Mouse (Mus musculus) midbrain, embryonic 13.5 days (tissue): ENCODE data around the gene Bmpr1a. TPM values are rescaled to one million over a fixed set of nuclear protein-coding genes. Genes with fewer than 3 reads are reported as not detected.

Source experiments
- ATAC-seq: fragments of 200-750 bp; cut with Nextera tagmentation; 2 replicates; pipeline ENCODE4 v1.8.0; 2017; ENCODE audit warnings: mild to moderate bottlenecking, moderate TSS enrichment, moderate library complexity
- H3K27ac ChIP-seq: fragments of 300-500 bp; sonication (generic); 2 replicates; pipeline ENCODE4 v1.5.1; 2015; ENCODE audit warnings: inconsistent platforms, mild to moderate bottlenecking, moderate library complexity
- H3K27me3 ChIP-seq: fragments of 300-500 bp; sonication (generic); 2 replicates; pipeline ENCODE4 v1.6.1; 2015; ENCODE audit warnings: mild to moderate bottlenecking, inconsistent platforms
- H3K36me3 ChIP-seq: fragments of 300-500 bp; sonication (generic); 2 replicates; pipeline ENCODE4 v1.6.1; 2015; ENCODE audit warnings: mild to moderate bottlenecking, inconsistent platforms
- H3K4me1 ChIP-seq: fragments of 300-500 bp; sonication (generic); replicated peaks from 2 replicates; pipeline ENCODE4 v1.6.1; 2015; ENCODE audit warnings: inconsistent platforms
- H3K4me2 ChIP-seq: fragments of 300-500 bp; sonication (generic); replicated peaks from 2 replicates; pipeline ENCODE4 v1.6.1; 2015; ENCODE audit warnings: moderate library complexity, mild to moderate bottlenecking, inconsistent platforms
- H3K4me3 ChIP-seq: fragments of 300-500 bp; sonication (generic); replicated peaks from 2 replicates; pipeline ENCODE4 v1.5.1; 2015; ENCODE audit warnings: mild to moderate bottlenecking, inconsistent platforms
- H3K9ac ChIP-seq: fragments of 300-500 bp; sonication (generic); replicated peaks from 2 replicates; pipeline ENCODE4 v1.6.1; 2015; ENCODE audit warnings: mild to moderate bottlenecking, inconsistent platforms
- H3K9me3 ChIP-seq: fragments of 300-500 bp; sonication (generic); 2 replicates; pipeline ENCODE4 v1.6.1; 2016; ENCODE audit warnings: mild to moderate bottlenecking, inconsistent platforms
- WGBS: fragments of 180-500 bp; shearing (Covaris S2); methylation state at CpG from one replicate; pipeline ENCODE4 v1.1.7; 2015; 5-methylcytosine and 5-hydroxymethylcytosine counted together
- polyA plus RNA-seq: library from polyadenylated mRNA; unstranded; fragments of >200 nt; fragmentation: Nextera tagmentation; extraction: Ambion mirVana; gene quantifications from 2 replicates; pipeline ENCODE4 v1.2.1, GENCODE M21; 2015

The Bmpr1a gene
- polyA plus RNA-seq, 1 experiment from 2014 or later: 21.4 TPM

- WGBS: 72% methylated on average over 8 of the region's 8 CpGs
- ATAC-seq: no peak
- H3K4me2 ChIP-seq: no peak overlapping the region
Measured at GRCm38 (mm10) chr14:34528804-34529203, 25.7 kb upstream of the Bmpr1a start.

GRCm38 (mm10) chr14:34522701-34523100, 19.6 kb upstream of the Bmpr1a start, which contains the start of gene 9230112D13Rik:
Gene 9230112D13Rik, minus strand, starts transcription at chr14:34522801.
- H3K27me3 ChIP-seq: no peaks in the 10 kb centered on the region
- H3K4me3 ChIP-seq: no peak within 1 kb of the TSS
- WGBS: 92% methylated on average over 8 of the region's 8 CpGs
- no peaks in the 10 kb centered on the region for H3K4me1 ChIP-seq
- 0 out of 2 replicates have a peak, but pooled peaks cover 3% of the 10 kb centered on the region for H3K9me3 ChIP-seq
- no peak within 1 kb of the TSS for H3K9ac ChIP-seq
- no peaks in the 10 kb centered on the region for H3K36me3 ChIP-seq
- no peak for ATAC-seq
- no peak within 1 kb of the TSS for H3K27ac ChIP-seq
- H3K4me2 ChIP-seq: no peak within 1 kb of the TSS

More at GRCm38 (mm10) chr14:34528804-34529203, 25.7 kb upstream of the Bmpr1a start:
- Histone ChIP-seq H3K27me3 (no peaks in the 10 kb centered on the region), H3K4me3 (no peak overlapping the region), H3K9me3 (peaks cover 4% of the 10 kb centered on the region; the same call in 1 of the 2 replicates), H3K27ac (no peak overlapping the region), H3K36me3 (no peaks in the 10 kb centered on the region), H3K9ac (no peak overlapping the region), H3K4me1 (no peaks in the 10 kb centered on the region)

- H3K27ac ChIP-seq: no peak overlapping the region
- no peak overlapping the region for H3K4me3 ChIP-seq
- no peaks in the 10 kb centered on the region for H3K4me1 ChIP-seq
- H3K4me2 ChIP-seq: no peak overlapping the region
- H3K9me3 ChIP-seq: 0 out of 2 replicates have a peak, but pooled peaks cover 3% of the 10 kb centered on the region
- no peaks in the 10 kb centered on the region; the same call in 1 of the 2 replicates for H3K27me3 ChIP-seq
- WGBS: 93% methylated on average over 8 of the region's 8 CpGs
- ATAC-seq: no peak
- H3K9ac ChIP-seq: no peak overlapping the region
- no peaks in the 10 kb centered on the region for H3K36me3 ChIP-seq
Measured at GRCm38 (mm10) chr14:34517959-34518544, 14.9 kb upstream of the Bmpr1a start.

- no peak overlapping the region for H3K27ac ChIP-seq
- H3K36me3 ChIP-seq: no peaks in the 10 kb centered on the region
- no peaks in the 10 kb centered on the region; the same call in 1 of the 2 replicates for H3K27me3 ChIP-seq
- H3K4me1 ChIP-seq: no peaks in the 10 kb centered on the region
- H3K4me2 ChIP-seq: no peak overlapping the region
- H3K9ac ChIP-seq: no peak overlapping the region
- H3K4me3 ChIP-seq: no peak overlapping the region
- 0 out of 2 replicates have a peak, but pooled peaks cover 3% of the 10 kb centered on the region for H3K9me3 ChIP-seq
- no peak for ATAC-seq
- WGBS: 92% methylated on average over 10 of the region's 10 CpGs
Measured at GRCm38 (mm10) chr14:34516960-34517577, 13.9 kb upstream of the Bmpr1a start.

GRCm38 (mm10) chr14:34515860-34516259, 12.7 kb upstream of the Bmpr1a start:
- Histone ChIP-seq H3K9ac (no peak overlapping the region), H3K4me1 (no peaks in the 10 kb centered on the region), H3K36me3 (no peaks in the 10 kb centered on the region), H3K4me2 (no peak overlapping the region), H3K27ac (no peak overlapping the region), H3K9me3 (no peaks in the 10 kb centered on the region), H3K27me3 (no peaks in the 10 kb centered on the region; the same call in 1 of the 2 replicates), H3K4me3 (no peak overlapping the region)
- 88% methylated on average over 5 of the region's 5 CpGs for WGBS
- ATAC-seq: no peak

GRCm38 (mm10) chr14:34514120-34514519, 11.0 kb upstream of the Bmpr1a start:
- no peak for ATAC-seq
- H3K27ac ChIP-seq: no peak overlapping the region
- H3K4me1 ChIP-seq: peaks cover under 1% of the 10 kb centered on the region; the same call in 1 of the 2 replicates
- H3K4me3 ChIP-seq: no peak overlapping the region
- H3K36me3 ChIP-seq: no peaks in the 10 kb centered on the region
- H3K4me2 ChIP-seq: no peak overlapping the region
- H3K9me3 ChIP-seq: no peaks in the 10 kb centered on the region
- no peaks in the 10 kb centered on the region; the same call in 1 of the 2 replicates for H3K27me3 ChIP-seq
- H3K9ac ChIP-seq: no peak overlapping the region
- 58% methylated on average over 6 of the region's 6 CpGs for WGBS

GRCm38 (mm10) chr14:34512602-34513001, 9.5 kb upstream of the Bmpr1a start:
- no peak overlapping the region for H3K4me3 ChIP-seq
- no peak for ATAC-seq
- no peaks in the 10 kb centered on the region; the same call in 1 of the 2 replicates for H3K27me3 ChIP-seq
- H3K4me1 ChIP-seq: peaks cover 14% of the 10 kb centered on the region
- H3K4me2 ChIP-seq: no peak overlapping the region
- no peaks in the 10 kb centered on the region for H3K9me3 ChIP-seq
- H3K36me3 ChIP-seq: no peaks in the 10 kb centered on the region
- no peak overlapping the region for H3K27ac ChIP-seq
- H3K9ac ChIP-seq: no peak overlapping the region
- 88% methylated on average over 4 of the region's 4 CpGs for WGBS

GRCm38 (mm10) chr14:34511901-34512300, 8.8 kb upstream of the Bmpr1a start:
- no peaks in the 10 kb centered on the region; the same call in 1 of the 2 replicates for H3K27me3 ChIP-seq
- H3K4me2 ChIP-seq: no peak overlapping the region
- WGBS: 68% methylated on average over 11 of the region's 11 CpGs
- peaks cover 14% of the 10 kb centered on the region for H3K4me1 ChIP-seq
- H3K9me3 ChIP-seq: no peaks in the 10 kb centered on the region
- H3K9ac ChIP-seq: no peak overlapping the region
- no peaks in the 10 kb centered on the region for H3K36me3 ChIP-seq
- H3K27ac ChIP-seq: no peak overlapping the region
- ATAC-seq: no peak
- H3K4me3 ChIP-seq: no peak overlapping the region

GRCm38 (mm10) chr14:34508842-34509439, 5.8 kb upstream of the Bmpr1a start:
- ATAC-seq: peak; percentile 51
- Histone ChIP-seq H3K9ac (no peak overlapping the region), H3K27me3 (no peaks in the 10 kb centered on the region), H3K4me2 (no peak overlapping the region), H3K4me1 (peaks cover 19% of the 10 kb centered on the region), H3K4me3 (no peak overlapping the region), H3K36me3 (no peaks in the 10 kb centered on the region), H3K27ac (peak overlapping the region; percentile 11; the same call in 1 of the 2 replicates), H3K9me3 (no peaks in the 10 kb centered on the region)
- WGBS: 56% methylated on average over 7 of the region's 7 CpGs

- peak; percentile 67 for ATAC-seq
- WGBS: 33% methylated on average over 4 of the region's 4 CpGs
Measured at GRCm38 (mm10) chr14:34508187-34508840, 5.2 kb upstream of the Bmpr1a start.

GRCm38 (mm10) chr14:34505309-34505708, 2.2 kb upstream of the Bmpr1a start:
- Histone ChIP-seq H3K27me3 (no peaks in the 10 kb centered on the region), H3K4me3 (no peak overlapping the region), H3K9ac (no peak overlapping the region), H3K36me3 (no peaks in the 10 kb centered on the region), H3K9me3 (no peaks in the 10 kb centered on the region), H3K27ac (no peak overlapping the region), H3K4me2 (no peak overlapping the region), H3K4me1 (peaks cover 31% of the 10 kb centered on the region)
- no peak for ATAC-seq
- 58% methylated on average over 7 of the region's 7 CpGs for WGBS

More at GRCm38 (mm10) chr14:34508187-34508840, 5.2 kb upstream of the Bmpr1a start:
- H3K27ac ChIP-seq: peak overlapping the region; percentile 47; the same call in 1 of the 2 replicates
- H3K9me3 ChIP-seq: no peaks in the 10 kb centered on the region
- no peak overlapping the region for H3K4me2 ChIP-seq
- no peaks in the 10 kb centered on the region for H3K27me3 ChIP-seq
- no peak overlapping the region for H3K4me3 ChIP-seq
- no peaks in the 10 kb centered on the region for H3K36me3 ChIP-seq
- 0 out of 2 replicates have a peak overlapping the region, but pooled peaks have one; percentile 39 for H3K9ac ChIP-seq
- peaks cover 24% of the 10 kb centered on the region for H3K4me1 ChIP-seq
